Mouse (Mus musculus) frontal cortex, postnatal 36 days (tissue): ENCODE measurements around the gene Gm17720.
"Not testable (repeated sequence)": the region's sequence is repeated elsewhere in the genome, so short reads cannot be mapped to it uniquely, and the experiment has no call there.

Source experiments
- DNase-seq, 2 experiments: peaks; one replicate each; pipeline ENCODE4 v3.0.0; 2022; ENCODE audit warnings: low spot score in 2 of 2

The Gm17720 gene

DNA sequence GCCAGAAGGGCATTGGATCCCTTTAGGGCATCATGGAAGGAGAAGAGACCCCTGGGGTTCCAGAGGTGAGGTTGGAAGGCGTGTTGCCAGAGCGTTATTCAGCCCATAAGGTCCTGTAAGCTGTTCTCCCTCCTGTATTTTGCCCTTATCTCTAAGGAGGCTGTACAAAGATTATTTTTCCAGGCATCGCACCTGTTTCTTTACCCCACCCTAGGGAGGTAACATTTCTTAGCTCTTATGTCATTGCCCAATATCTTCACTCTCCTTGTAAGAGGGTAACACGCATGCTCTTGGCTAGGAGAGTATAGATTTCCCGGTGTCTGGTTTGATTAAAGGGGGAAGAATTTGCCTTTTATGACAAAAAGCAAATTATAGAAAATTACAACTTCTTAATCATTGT lies 62.9 kb downstream of the Gm17720 start, which contains the start of gene Chst4:
TSS of gene Chst4 (minus strand) at position 82 of the 400 bp plus-strand sequence.
- DNase-seq: no peak

DNA sequence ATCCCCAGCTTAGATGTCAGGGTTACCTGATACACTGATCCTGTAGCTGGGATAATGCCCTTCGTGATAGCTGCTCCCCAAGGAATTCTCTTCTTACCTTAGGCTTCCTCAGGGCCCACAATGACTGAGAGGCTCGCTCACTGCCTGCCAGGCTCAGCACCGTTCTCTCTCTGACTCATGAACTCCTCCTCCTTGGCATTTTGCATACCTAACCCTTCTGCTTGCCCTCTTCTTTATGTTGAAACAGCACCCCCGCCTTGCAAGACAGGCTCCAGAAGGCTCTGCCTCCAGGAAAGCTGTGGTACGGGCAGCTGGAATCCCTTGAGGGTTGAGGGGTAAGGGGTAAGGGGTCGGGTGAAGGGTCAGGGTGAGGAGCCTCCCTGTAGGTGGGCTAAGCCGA lies 63.3 kb downstream of the Gm17720 start:
- peak in 1 of 2 experiments; percentile 7 for DNase-seq

DNA sequence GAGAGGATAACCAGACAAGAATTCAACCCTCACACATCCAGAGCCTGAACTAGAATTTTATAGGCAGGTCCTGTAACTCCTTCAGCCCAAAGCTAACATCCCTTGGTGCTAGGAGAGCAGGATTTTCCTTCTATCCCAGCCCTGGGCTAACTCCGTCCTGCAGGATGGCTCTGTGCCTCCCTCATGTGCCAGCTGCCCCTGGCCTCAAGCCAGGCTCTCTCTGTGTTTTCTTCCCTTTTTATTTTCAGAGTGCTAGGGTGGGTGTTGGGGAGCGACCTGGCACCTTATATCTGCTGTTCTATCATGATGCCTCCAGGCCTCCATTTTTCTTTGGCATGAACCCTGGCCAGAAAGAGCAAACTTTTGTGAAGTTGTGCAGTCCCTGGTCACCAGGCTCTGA lies 66.4 kb downstream of the Gm17720 start:
- DNase-seq: peak in 1 of 2 experiments; percentile 6

DNA sequence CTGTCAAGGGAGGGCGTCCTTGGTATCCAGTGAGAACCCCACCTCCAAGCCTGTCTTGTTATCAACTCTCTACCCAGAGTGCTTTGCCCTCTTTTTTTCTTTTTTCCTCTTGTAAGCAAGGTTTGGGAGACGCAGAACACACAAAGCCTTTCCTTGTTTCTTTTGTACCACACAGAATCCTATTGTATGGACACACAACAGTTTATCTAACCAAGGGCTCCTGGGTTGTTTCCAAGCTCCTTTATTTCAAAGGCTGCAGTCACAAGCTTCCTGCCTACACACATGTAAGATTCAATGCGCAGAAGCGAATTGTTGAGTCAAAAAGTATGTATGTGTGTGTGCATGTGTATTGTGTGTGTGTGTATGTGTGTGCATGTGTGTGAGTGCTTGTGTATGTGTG lies 68.2 kb downstream of the Gm17720 start:
- no peak for DNase-seq

DNA sequence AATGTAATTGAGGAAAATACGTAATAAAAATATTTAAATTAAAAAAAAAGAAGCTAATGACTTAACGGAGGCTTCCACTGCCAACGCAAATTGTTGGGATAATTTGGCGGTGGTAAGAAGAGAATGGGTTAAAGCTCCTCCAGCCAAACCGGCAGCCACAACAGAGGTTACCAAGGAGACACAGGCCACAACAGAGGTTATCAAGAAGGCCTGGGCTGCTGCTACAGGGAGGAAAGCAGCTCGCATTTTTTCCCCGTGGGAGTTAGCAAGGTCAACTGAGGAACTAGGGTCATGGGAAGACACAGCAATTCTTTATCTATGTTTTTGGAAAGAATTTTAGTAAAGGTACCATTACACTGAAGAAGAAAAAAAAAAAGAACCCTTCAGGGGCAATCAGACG lies 68.8 kb downstream of the Gm17720 start:
- DNase-seq: not testable (repeated sequence)
